Mouse (Mus musculus) megakaryocyte, embryonic 14.5 days (primary cell): ENCODE data around the gene Ccl5.

ENCODE experiments used
- FLI1 ChIP-seq: IDR thresholded peaks from 2 replicates; pipeline ENCODE4 v1.6.1; 2012; ENCODE audit warnings: low read length, inconsistent platforms, mixed read lengths
- GATA1 ChIP-seq: IDR thresholded peaks from 3 replicates; pipeline ENCODE4 v1.6.1; 2012; ENCODE audit warnings: mixed read lengths, low read length, inconsistent platforms, borderline replicate concordance

- TF ChIP-seq FLI1 = no peak
- TF ChIP-seq GATA1 = no peak
Measured at GRCm38 (mm10) chr11:83540931-83541330, 10.6 kb upstream of the Ccl5 start.
